Mouse (Mus musculus): Measurements from ENCODE around the gene Snrpd3. TPM values are rescaled to one million over a fixed set of nuclear protein-coding genes. Genes with fewer than 3 reads are reported as not detected.
"Not testable (repeated sequence)": the region's sequence is repeated elsewhere in the genome, so short reads cannot be mapped to it uniquely, and the experiment has no call there.

Snrpd3 gene
- polyA plus RNA-seq, 1 experiment from 2014 or later = 210 TPM

- H3K27me3 ChIP-seq (ENCODE audit: control insufficient read depth, insufficient read depth, low read length) = peaks cover 2% of the 10 kb centered on the region; the same call in 1 of the 2 replicates
- no peaks in the 10 kb centered on the region for H3K36me3 ChIP-seq (replicated peaks; ENCODE audit: control insufficient read depth, insufficient read depth, low read depth, low read length)
- H3K9me3 ChIP-seq (replicated peaks; ENCODE audit: control insufficient read depth, low read length) = no peaks in the 10 kb centered on the region
- H3K4me1 ChIP-seq (ENCODE audit: control insufficient read depth, insufficient read depth, low read length) = peaks cover under 1% of the 10 kb centered on the region; the same call in 1 of the 2 replicates
- no peak overlapping the region for H3K9ac ChIP-seq (replicated peaks; ENCODE audit: low read length)
- ATAC-seq (replicated peaks; ENCODE audit: insufficient number of reproducible peaks, low FRiP score, low TSS enrichment, low read depth) = no peak
- whole genome bisulfite sequencing = 82% methylated on average over 7 of the region's 7 CpGs
- no peak overlapping the region for H3K4me3 ChIP-seq (ENCODE audit: low read depth, low read length)
- no peak for DNase-seq (ENCODE audit: low spot score)
- no peak overlapping the region for H3K27ac ChIP-seq (replicated peaks; ENCODE audit: low read depth, low read length)
- H3K4me2 ChIP-seq (ENCODE audit: low read depth, low read length) = no peak overlapping the region
Measured at GRCm38 (mm10) chr10:75565906-75566305, 48.6 kb downstream of the Snrpd3 start.

GRCm38 (mm10) chr10:75566321-75566720, 49.0 kb downstream of the Snrpd3 start:
- ATAC-seq (replicated peaks; ENCODE audit: insufficient number of reproducible peaks, low FRiP score, low TSS enrichment, low read depth) = no peak
- Histone ChIP-seq H3K4me3 (ENCODE audit: low read depth, low read length) (no peak overlapping the region), H3K27me3 (ENCODE audit: control insufficient read depth, insufficient read depth, low read length) (no peaks in the 10 kb centered on the region)

GRCm38 (mm10) chr10:75566765-75567164, 49.4 kb downstream of the Snrpd3 start:
- not testable (repeated sequence) for H3K4me1 ChIP-seq (ENCODE audit: control insufficient read depth, insufficient read depth, low read length); H3K9ac ChIP-seq (replicated peaks; ENCODE audit: low read length); H3K27me3 ChIP-seq (ENCODE audit: control insufficient read depth, insufficient read depth, low read length); H3K36me3 ChIP-seq (replicated peaks; ENCODE audit: control insufficient read depth, insufficient read depth, low read depth, low read length); DNase-seq (ENCODE audit: low spot score); ATAC-seq (replicated peaks; ENCODE audit: insufficient number of reproducible peaks, low FRiP score, low TSS enrichment, low read depth); H3K4me2 ChIP-seq (ENCODE audit: low read depth, low read length); H3K4me3 ChIP-seq (ENCODE audit: low read depth, low read length); H3K9me3 ChIP-seq (replicated peaks; ENCODE audit: control insufficient read depth, low read length); H3K27ac ChIP-seq (replicated peaks; ENCODE audit: low read depth, low read length)
- 81% methylated on average over 2 of the region's 2 CpGs for WGBS

More at GRCm38 (mm10) chr10:75566321-75566720, 49.0 kb downstream of the Snrpd3 start:
- Histone ChIP-seq H3K36me3 (replicated peaks; ENCODE audit: control insufficient read depth, insufficient read depth, low read depth, low read length) (no peaks in the 10 kb centered on the region), H3K9ac (replicated peaks; ENCODE audit: low read length) (no peak overlapping the region), H3K4me1 (ENCODE audit: control insufficient read depth, insufficient read depth, low read length) (no peaks in the 10 kb centered on the region), H3K27ac (replicated peaks; ENCODE audit: low read depth, low read length) (no peak overlapping the region), H3K4me2 (ENCODE audit: low read depth, low read length) (no peak overlapping the region), H3K9me3 (replicated peaks; ENCODE audit: control insufficient read depth, low read length) (no peaks in the 10 kb centered on the region)
- WGBS = 79% methylated on average over 5 of the region's 5 CpGs
- DNase-seq (ENCODE audit: low spot score) = no peak

GRCm38 (mm10) chr10:75568029-75568428, 50.7 kb downstream of the Snrpd3 start:
- no peak overlapping the region for H3K27ac ChIP-seq (replicated peaks; ENCODE audit: low read depth, low read length)
- no peak overlapping the region for H3K4me2 ChIP-seq (ENCODE audit: low read depth, low read length)
- no peak overlapping the region for H3K4me3 ChIP-seq (ENCODE audit: low read depth, low read length)
- H3K4me1 ChIP-seq (ENCODE audit: control insufficient read depth, insufficient read depth, low read length) = no peaks in the 10 kb centered on the region
- no peak overlapping the region for H3K9ac ChIP-seq (replicated peaks; ENCODE audit: low read length)
- no peaks in the 10 kb centered on the region for H3K9me3 ChIP-seq (replicated peaks; ENCODE audit: control insufficient read depth, low read length)
- no peaks in the 10 kb centered on the region for H3K27me3 ChIP-seq (ENCODE audit: control insufficient read depth, insufficient read depth, low read length)
- DNase-seq (ENCODE audit: low spot score) = no peak
- WGBS = 37% methylated on average over 5 of the region's 5 CpGs
- no peaks in the 10 kb centered on the region for H3K36me3 ChIP-seq (replicated peaks; ENCODE audit: control insufficient read depth, insufficient read depth, low read depth, low read length)
- no peak for ATAC-seq (replicated peaks; ENCODE audit: insufficient number of reproducible peaks, low FRiP score, low TSS enrichment, low read depth)

GRCm38 (mm10) chr10:75568441-75568840, 51.1 kb downstream of the Snrpd3 start:
- Histone ChIP-seq H3K9me3 (replicated peaks; ENCODE audit: control insufficient read depth, low read length) (no peaks in the 10 kb centered on the region), H3K36me3 (replicated peaks; ENCODE audit: control insufficient read depth, insufficient read depth, low read depth, low read length) (no peaks in the 10 kb centered on the region), H3K27me3 (ENCODE audit: control insufficient read depth, insufficient read depth, low read length) (no peaks in the 10 kb centered on the region), H3K9ac (replicated peaks; ENCODE audit: low read length) (no peak overlapping the region), H3K4me2 (ENCODE audit: low read depth, low read length) (no peak overlapping the region), H3K4me3 (ENCODE audit: low read depth, low read length) (no peak overlapping the region), H3K4me1 (ENCODE audit: control insufficient read depth, insufficient read depth, low read length) (no peaks in the 10 kb centered on the region), H3K27ac (replicated peaks; ENCODE audit: low read depth, low read length) (no peak overlapping the region)
- ATAC-seq (replicated peaks; ENCODE audit: insufficient number of reproducible peaks, low FRiP score, low TSS enrichment, low read depth) (no peak), DNase-seq (ENCODE audit: low spot score) (no peak)
- 2% methylated on average over 11 of the region's 11 CpGs for WGBS

- ATAC-seq (replicated peaks; ENCODE audit: insufficient number of reproducible peaks, low FRiP score, low TSS enrichment, low read depth) (no peak), DNase-seq (ENCODE audit: low spot score) (no peak)
- Histone ChIP-seq H3K36me3 (replicated peaks; ENCODE audit: control insufficient read depth, insufficient read depth, low read depth, low read length) (no peaks in the 10 kb centered on the region), H3K27ac (replicated peaks; ENCODE audit: low read depth, low read length) (no peak overlapping the region), H3K4me1 (ENCODE audit: control insufficient read depth, insufficient read depth, low read length) (no peaks in the 10 kb centered on the region), H3K9ac (replicated peaks; ENCODE audit: low read length) (no peak overlapping the region), H3K4me3 (ENCODE audit: low read depth, low read length) (no peak overlapping the region), H3K27me3 (ENCODE audit: control insufficient read depth, insufficient read depth, low read length) (no peaks in the 10 kb centered on the region), H3K9me3 (replicated peaks; ENCODE audit: control insufficient read depth, low read length) (no peaks in the 10 kb centered on the region), H3K4me2 (ENCODE audit: low read depth, low read length) (no peak overlapping the region)
- WGBS = 11% methylated on average over 4 of the region's 4 CpGs
Measured at GRCm38 (mm10) chr10:75568851-75569250, 51.5 kb downstream of the Snrpd3 start.

GRCm38 (mm10) chr10:75570981-75571657, 53.8 kb downstream of the Snrpd3 start:
- no peak overlapping the region for H3K4me2 ChIP-seq (ENCODE audit: low read depth, low read length)
- H3K9me3 ChIP-seq (replicated peaks; ENCODE audit: control insufficient read depth, low read length) = no peaks in the 10 kb centered on the region
- H3K27me3 ChIP-seq (ENCODE audit: control insufficient read depth, insufficient read depth, low read length) = no peaks in the 10 kb centered on the region
- no peak for ATAC-seq (replicated peaks; ENCODE audit: insufficient number of reproducible peaks, low FRiP score, low TSS enrichment, low read depth)
- no peaks in the 10 kb centered on the region for H3K36me3 ChIP-seq (replicated peaks; ENCODE audit: control insufficient read depth, insufficient read depth, low read depth, low read length)
- no peak overlapping the region for H3K9ac ChIP-seq (replicated peaks; ENCODE audit: low read length)
- H3K4me3 ChIP-seq (ENCODE audit: low read depth, low read length) = no peak overlapping the region
- 26% methylated on average over 10 of the region's 10 CpGs for WGBS
- H3K27ac ChIP-seq (replicated peaks; ENCODE audit: low read depth, low read length) = no peak overlapping the region
- DNase-seq (ENCODE audit: low spot score) = no peak
- no peaks in the 10 kb centered on the region for H3K4me1 ChIP-seq (ENCODE audit: control insufficient read depth, insufficient read depth, low read length)

GRCm38 (mm10) chr10:75571937-75572336, 54.6 kb downstream of the Snrpd3 start:
- no peaks in the 10 kb centered on the region for H3K27me3 ChIP-seq (ENCODE audit: control insufficient read depth, insufficient read depth, low read length)
- H3K36me3 ChIP-seq (replicated peaks; ENCODE audit: control insufficient read depth, insufficient read depth, low read depth, low read length) = no peaks in the 10 kb centered on the region
- H3K27ac ChIP-seq (replicated peaks; ENCODE audit: low read depth, low read length) = no peak overlapping the region
- H3K9ac ChIP-seq (replicated peaks; ENCODE audit: low read length) = no peak overlapping the region
- no peak overlapping the region for H3K4me3 ChIP-seq (ENCODE audit: low read depth, low read length)
- H3K4me1 ChIP-seq (ENCODE audit: control insufficient read depth, insufficient read depth, low read length) = no peaks in the 10 kb centered on the region
- DNase-seq (ENCODE audit: low spot score) (no peak), ATAC-seq (replicated peaks; ENCODE audit: insufficient number of reproducible peaks, low FRiP score, low TSS enrichment, low read depth) (no peak)
- 35% methylated on average over 9 of the region's 9 CpGs for WGBS
- no peaks in the 10 kb centered on the region for H3K9me3 ChIP-seq (replicated peaks; ENCODE audit: control insufficient read depth, low read length)
- H3K4me2 ChIP-seq (ENCODE audit: low read depth, low read length) = no peak overlapping the region

Data from embryonic facial prominence, embryonic 11.5 days (tissue).